In the genomic region with DNA sequence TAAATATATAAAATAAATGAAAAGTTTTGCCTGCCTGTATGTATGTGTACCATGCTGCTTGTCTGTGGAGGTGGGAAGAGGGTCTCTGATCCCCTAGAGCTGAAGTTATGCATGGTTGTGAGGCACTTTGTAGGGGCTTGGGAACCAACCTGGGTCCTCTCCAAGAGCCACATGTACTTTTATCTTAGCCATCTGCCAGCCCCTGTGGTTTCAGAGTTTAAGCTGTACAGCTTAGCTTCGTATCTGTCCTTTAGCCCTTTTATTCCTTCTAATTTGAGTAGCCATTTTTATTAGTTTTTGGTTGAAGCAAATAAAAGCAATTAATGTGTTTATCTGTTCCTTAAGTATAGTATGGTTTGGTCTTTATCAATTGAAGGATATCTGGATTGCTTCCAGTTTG, we compare ENCODE assay signal across 24 mouse cellular contexts. TPM values are rescaled to one million over a fixed set of nuclear protein-coding genes. Genes with fewer than 3 reads are reported as not detected.
DNase-seq lines count a peak whose midpoint lies in the region; ATAC-seq and TF ChIP-seq lines count a peak whose summit lies in the region.
"Had no signal": no experiment of that assay in that cellular context is flagged by ENCODE, and none has a peak within 500 bp of the region (broad histone marks: within the 10 kb centered on the region; RNA-seq: fewer than 3 reads in every experiment).

No protein-coding gene starts in this region.

- intact Hi-C loops in left cerebral cortex, postnatal 36 days (cut with DNase I): no loop called here

- no peak overlapping the region for H3K4me2 ChIP-seq in hindbrain, postnatal 0 days (ENCODE audit: low read depth, low read length)
- H3K4me2 ChIP-seq in hindbrain, embryonic 13.5 days: no peak overlapping the region
- no peak overlapping the region for H3K4me2 ChIP-seq in intestine, embryonic 16.5 days (ENCODE audit: low read depth, low read length)
- H3K4me2 ChIP-seq: forebrain, embryonic 13.5 days; heart, embryonic 13.5 days; hindbrain, embryonic 15.5 days; intestine, embryonic 15.5 days had no signal

- 45% methylated on average over 1 of the region's 1 CpGs for WGBS in hindbrain, postnatal 0 days
- WGBS in hindbrain, embryonic 13.5 days: 78% methylated on average over 1 of the region's 1 CpGs
- 76% methylated on average over 1 of the region's 1 CpGs for whole genome bisulfite sequencing in intestine, embryonic 16.5 days

- no peak overlapping the region for H3K9ac ChIP-seq in hindbrain, postnatal 0 days (replicated peaks; ENCODE audit: low read length)
- H3K9ac ChIP-seq in hindbrain, embryonic 13.5 days: no peak overlapping the region
- no peak overlapping the region for H3K9ac ChIP-seq in intestine, embryonic 16.5 days (ENCODE audit: low read depth, low read length)
- H3K9ac ChIP-seq: forebrain, embryonic 13.5 days; heart, embryonic 13.5 days; hindbrain, embryonic 15.5 days; intestine, embryonic 15.5 days had no signal

- H3K4me1 ChIP-seq in hindbrain, postnatal 0 days (ENCODE audit: insufficient read depth, low read length): 0 out of 2 replicates have a peak, but pooled peaks cover 4% of the 10 kb centered on the region
- H3K4me1 ChIP-seq in hindbrain, embryonic 13.5 days (replicated peaks): peaks cover 18% of the 10 kb centered on the region
- H3K4me1 ChIP-seq in intestine, embryonic 16.5 days (ENCODE audit: control insufficient read depth, insufficient read depth, low read length): peaks cover 11% of the 10 kb centered on the region

- TF ChIP-seq POLR2A in brain, embryonic 14.5 days (IDR thresholded peaks at IDR 0.05; ENCODE audit: borderline replicate concordance, extremely low read depth, insufficient read depth, insufficient read length, poor library complexity, severe bottlenecking): no peak

- H3K27me3 ChIP-seq in hindbrain, postnatal 0 days (ENCODE audit: insufficient read depth, low read length): no peaks in the 10 kb centered on the region
- H3K27me3 ChIP-seq in hindbrain, embryonic 13.5 days: no peaks in the 10 kb centered on the region
- no peaks in the 10 kb centered on the region for H3K27me3 ChIP-seq in intestine, embryonic 16.5 days (replicated peaks; ENCODE audit: control insufficient read depth, insufficient read depth, low read length)
- H3K27me3 ChIP-seq: forebrain, embryonic 13.5 days; heart, embryonic 13.5 days; hindbrain, embryonic 15.5 days; intestine, embryonic 15.5 days had no signal

- H3K36me3 ChIP-seq in hindbrain, postnatal 0 days (ENCODE audit: insufficient read depth, low read length): no peaks in the 10 kb centered on the region
- no peaks in the 10 kb centered on the region for H3K36me3 ChIP-seq in hindbrain, embryonic 13.5 days
- no peaks in the 10 kb centered on the region for H3K36me3 ChIP-seq in intestine, embryonic 16.5 days (ENCODE audit: control insufficient read depth, insufficient read depth, low read length)
- H3K36me3 ChIP-seq: forebrain, embryonic 10.5 days; heart, embryonic 10.5 days; heart, embryonic 13.5 days; hindbrain, embryonic 15.5 days; intestine, embryonic 15.5 days had no signal

- DNase-seq in hindbrain, postnatal 0 days (ENCODE audit: low spot score): peak; percentile 13
- DNase-seq in 416B (ENCODE audit: low read depth): peak; percentile 55
- peak; percentile 22 for DNase-seq in brain, embryonic 14.5 days (ENCODE audit: low read depth)
- DNase-seq in left cerebral cortex, postnatal 36 days (ENCODE audit: low spot score in 2 of 2): no peak
- DNase-seq: adrenal gland, adult 8-10 months; adrenal gland, postnatal 25 days; cerebellum, adult 18-20 months; cerebellum, adult 9-10 months; cerebellum, postnatal 14 days; gastrocnemius, postnatal 10 days; gastrocnemius, postnatal 36 days; heart, adult 2 months; heart, postnatal 14 days; heart, postnatal 4 days had no signal

- H3K27ac ChIP-seq in hindbrain, postnatal 0 days: no peak overlapping the region
- H3K27ac ChIP-seq in hindbrain, embryonic 13.5 days: no peak overlapping the region
- H3K27ac ChIP-seq in intestine, embryonic 16.5 days (ENCODE audit: low read length): no peak overlapping the region
- H3K27ac ChIP-seq: forebrain, embryonic 10.5 days; forebrain, embryonic 13.5 days; heart, adult 2 months; heart, embryonic 10.5 days; heart, embryonic 13.5 days; hindbrain, embryonic 15.5 days; intestine, embryonic 15.5 days had no signal

- TF ChIP-seq CTCF in hindbrain, postnatal 0 days (IDR thresholded peaks at IDR 0.05; ENCODE audit: low read depth): no peak
- no peak for TF ChIP-seq CTCF in brain, embryonic 14.5 days (IDR thresholded peaks at IDR 0.05; ENCODE audit: borderline replicate concordance, extremely low read depth, insufficient read depth, insufficient read length)

- H3K4me3 ChIP-seq in hindbrain, postnatal 0 days (ENCODE audit: low read length): no peak overlapping the region
- H3K4me3 ChIP-seq in hindbrain, embryonic 13.5 days: no peak overlapping the region
- no peak overlapping the region for H3K4me3 ChIP-seq in intestine, embryonic 16.5 days (ENCODE audit: low read length)
- H3K4me3 ChIP-seq: forebrain, embryonic 10.5 days; forebrain, embryonic 13.5 days; heart, adult 2 months; heart, embryonic 10.5 days; heart, embryonic 13.5 days; hindbrain, embryonic 15.5 days; intestine, embryonic 15.5 days had no signal

- no peak for ATAC-seq in hindbrain, postnatal 0 days
- ATAC-seq in hindbrain, embryonic 13.5 days (ENCODE audit: low FRiP score): no peak
- ATAC-seq in intestine, embryonic 16.5 days: no peak
- ATAC-seq: activated CD4-positive, CD25-positive, alpha-beta regulatory T cell, adult 4 months; CD4-positive, CD25-positive, alpha-beta regulatory T cell, adult 4 months; forebrain, embryonic 13.5 days; intestine, embryonic 15.5 days had no signal

- no peaks in the 10 kb centered on the region for H3K9me3 ChIP-seq in hindbrain, postnatal 0 days (ENCODE audit: low read length)
- no peaks in the 10 kb centered on the region for H3K9me3 ChIP-seq in hindbrain, embryonic 13.5 days
- no peaks in the 10 kb centered on the region for H3K9me3 ChIP-seq in intestine, embryonic 16.5 days (ENCODE audit: control insufficient read depth, low read length)
- H3K9me3 ChIP-seq: forebrain, embryonic 10.5 days; forebrain, embryonic 13.5 days; heart, embryonic 10.5 days; heart, embryonic 13.5 days; hindbrain, embryonic 15.5 days; intestine, embryonic 15.5 days had no signal

RNA-seq across cellular contexts. Expression of a gene that starts 12.5 kb away (rescaled TPM):
- 48.7 and 53.4 TPM in 2 replicates for total RNA-seq in hindbrain, postnatal 0 days (2014; rRNA removed)
- 88.3 and 89.6 TPM in 2 replicates for polyA plus RNA-seq in hindbrain, postnatal 0 days (2015; fragmentation: Nextera tagmentation; extraction: Ambion mirVana)
- 145 and 156 TPM in 2 replicates for polyA plus RNA-seq in hindbrain, embryonic 13.5 days (2015; fragmentation: Nextera tagmentation; extraction: Ambion mirVana)
- polyA plus RNA-seq in brain, embryonic 14.5 days (2012; rRNA removed): 45.4 and 47.9 TPM in 2 replicates
- 168 and 174 TPM in 2 replicates for polyA plus RNA-seq in intestine, embryonic 16.5 days (2015; fragmentation: Nextera tagmentation; extraction: Ambion mirVana)
- 100 to 1,000 TPM; 138 to 151 TPM for total RNA-seq in left cerebral cortex, postnatal 36 days (2021)

Comparison
In these comparisons a context has a peak if more than half of its experiments do, and no peak if none do; other contexts are left out.
1. DNase-seq: peak in hindbrain, postnatal 0 days (single experiment), 416B (single experiment) and brain, embryonic 14.5 days (single experiment); none in left cerebral cortex, postnatal 36 days (0 of 2).